Mouse (Mus musculus): ENCODE results near the gene Coq10a.

DNA sequence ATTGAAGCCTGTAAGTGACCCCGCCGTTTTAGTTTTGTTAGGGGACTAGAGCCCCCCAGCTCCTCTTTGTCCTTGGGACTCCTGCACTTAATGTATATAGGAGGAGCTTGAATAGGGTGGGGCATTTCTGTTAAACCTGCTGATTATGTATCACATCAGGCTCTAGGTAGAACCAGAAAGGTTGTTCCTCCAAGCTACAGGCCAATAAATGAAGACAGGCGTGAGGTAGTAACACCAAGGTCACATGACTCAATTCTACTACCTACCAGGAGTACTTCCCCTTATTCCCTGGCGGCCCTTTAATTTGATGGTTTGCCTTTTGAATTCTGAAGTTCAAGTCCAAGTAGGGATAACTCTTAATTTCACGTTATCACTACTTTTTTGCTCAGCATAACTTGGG lies 30.4 kb downstream of the Coq10a start:
- TF ChIP-seq POLR2AphosphoS2 (IDR thresholded peaks at IDR 0.05; ENCODE audit: insufficient read length, low read depth) (no peak), POLR2A (IDR thresholded peaks at IDR 0.05; ENCODE audit: insufficient read length, low read depth) (no peak), CEBPB (IDR thresholded peaks at IDR 0.05; ENCODE audit: insufficient read depth, poor library complexity, severe bottlenecking) (no peak)
